Mouse (Mus musculus): ENCODE results near the gene Gm3173. TPM values are rescaled to one million over a fixed set of nuclear protein-coding genes. Genes with fewer than 3 reads are reported as not detected.

The Gm3173 gene
- polyA plus RNA-seq, 1 experiment: not detected

Other genes starting within 250 kb of the Gm3173 start
- gene Gm2974, start 248.4 kb upstream of the Gm3173 start, polyA plus RNA-seq (2012; ENCODE audit: insufficient read depth, insufficient read length, missing spikeins): not detected in 2 replicates
- gene Gm3138, start 181.4 kb upstream of the Gm3173 start, polyA plus RNA-seq (2012; ENCODE audit: insufficient read depth, insufficient read length, missing spikeins): not detected in 2 replicates
- gene Gm3149, start 113.7 kb upstream of the Gm3173 start, polyA plus RNA-seq (2012; ENCODE audit: insufficient read depth, insufficient read length, missing spikeins): not detected in 2 replicates
- not detected in 2 replicates for gene 2610042L04Rik, start 96.2 kb upstream of the Gm3173 start, polyA plus RNA-seq (2012; ENCODE audit: insufficient read depth, insufficient read length, missing spikeins)
- not detected in 2 replicates for gene Gm3159, start 33.5 kb upstream of the Gm3173 start, polyA plus RNA-seq (2012; ENCODE audit: insufficient read depth, insufficient read length, missing spikeins)
- gene Gm3164, start 15.5 kb upstream of the Gm3173 start, polyA plus RNA-seq (2012; ENCODE audit: insufficient read depth, insufficient read length, missing spikeins): not detected in 2 replicates
- gene Gm3182, start 50.8 kb downstream of the Gm3173 start, polyA plus RNA-seq (2012; ENCODE audit: insufficient read depth, insufficient read length, missing spikeins): not detected in 2 replicates
- gene Gm3047, start 124.4 kb downstream of the Gm3173 start, polyA plus RNA-seq (2012; ENCODE audit: insufficient read depth, insufficient read length, missing spikeins): not detected in 2 replicates
- not detected in 2 replicates for gene Gm8159, start 201.4 kb downstream of the Gm3173 start, polyA plus RNA-seq (2012; ENCODE audit: insufficient read depth, insufficient read length, missing spikeins)
- gene Gm3239, start 233.2 kb downstream of the Gm3173 start, polyA plus RNA-seq (2012; ENCODE audit: insufficient read depth, insufficient read length, missing spikeins): not detected in 2 replicates

Measured in bone marrow macrophage, adult 2 months (primary cell).